Mouse (Mus musculus) hindbrain, embryonic 16.5 days (tissue): ENCODE results near the gene Tectb. TPM values are rescaled to one million over a fixed set of nuclear protein-coding genes. Genes with fewer than 3 reads are reported as not detected.

Source experiments
- ATAC-seq: fragments of 200-750 bp; cut with Nextera tagmentation; 2 replicates; pipeline ENCODE4 v1.8.0; 2017; ENCODE audit warnings: moderate TSS enrichment, moderate library complexity
- H3K27ac ChIP-seq: fragments of 300-500 bp; sonication (generic); 2 replicates; pipeline ENCODE4 v1.5.1; 2014; ENCODE audit warnings: low read depth, mild to moderate bottlenecking, control low read depth, low read length, moderate library complexity
- H3K27me3 ChIP-seq: fragments of 300-500 bp; sonication (generic); replicated peaks from 2 replicates; pipeline ENCODE4 v1.6.1; 2014; ENCODE audit warnings: low read length; ENCODE audit not compliant: control insufficient read depth, insufficient read depth
- H3K36me3 ChIP-seq: fragments of 300-500 bp; sonication (generic); 2 replicates; pipeline ENCODE4 v1.6.1; 2014; ENCODE audit warnings: mild to moderate bottlenecking, low read length, moderate library complexity, mixed read lengths; ENCODE audit not compliant: control insufficient read depth, insufficient read depth
- H3K4me1 ChIP-seq: fragments of 300-500 bp; sonication (generic); 2 replicates; pipeline ENCODE4 v1.6.1; 2014; ENCODE audit warnings: low read depth, low read length; ENCODE audit not compliant: control insufficient read depth, insufficient read depth
- H3K4me2 ChIP-seq: fragments of 300-500 bp; sonication (generic); 2 replicates; pipeline ENCODE4 v1.6.1; 2014; ENCODE audit warnings: mild to moderate bottlenecking, low read length, control low read depth, moderate library complexity
- H3K4me3 ChIP-seq: fragments of 300-500 bp; sonication (generic); 2 replicates; pipeline ENCODE4 v1.5.1; 2014; ENCODE audit warnings: mild to moderate bottlenecking, low read length, control low read depth, moderate library complexity
- H3K9ac ChIP-seq: fragments of 300-500 bp; sonication (generic); 2 replicates; pipeline ENCODE4 v1.6.1; 2014; ENCODE audit warnings: low read depth, mild to moderate bottlenecking, control low read depth, low read length, moderate library complexity
- H3K9me3 ChIP-seq: fragments of 300-500 bp; sonication (generic); 2 replicates; pipeline ENCODE4 v1.6.1; 2014; ENCODE audit warnings: mild to moderate bottlenecking, low read length, moderate library complexity; ENCODE audit not compliant: control insufficient read depth
- WGBS: fragments of 180-500 bp; shearing (Covaris S2); extraction: QIAGEN DNeasy Blood & Tissue Kit; methylation state at CpG from one replicate; pipeline ENCODE4 v1.1.7; 2014; 5-methylcytosine and 5-hydroxymethylcytosine counted together
- polyA plus RNA-seq: library from polyadenylated mRNA; unstranded; fragments of >200 nt; fragmentation: Nextera tagmentation; extraction: Ambion mirVana; gene quantifications from 2 replicates; pipeline ENCODE4 v1.2.1, GENCODE M21; 2015

The Tectb gene
- polyA plus RNA-seq, 1 experiment from 2014 or later: not detected

GRCm38 (mm10) chr19:55158606-55159005, 21.9 kb upstream of the Tectb start:
- H3K4me2 ChIP-seq: no peak overlapping the region
- no peaks in the 10 kb centered on the region for H3K36me3 ChIP-seq
- H3K9me3 ChIP-seq: no peaks in the 10 kb centered on the region
- H3K27ac ChIP-seq: no peak overlapping the region
- H3K9ac ChIP-seq: no peak overlapping the region
- no peaks in the 10 kb centered on the region for H3K4me1 ChIP-seq
- 64% methylated on average over 8 of the region's 8 CpGs for WGBS
- no peaks in the 10 kb centered on the region for H3K27me3 ChIP-seq
- ATAC-seq: no peak
- no peak overlapping the region for H3K4me3 ChIP-seq

- no peak overlapping the region for H3K4me2 ChIP-seq
- no peak for ATAC-seq
- H3K9me3 ChIP-seq: no peaks in the 10 kb centered on the region
- H3K4me3 ChIP-seq: no peak overlapping the region
- WGBS: 86% methylated on average over 6 of the region's 6 CpGs
- H3K36me3 ChIP-seq: no peaks in the 10 kb centered on the region
- no peak overlapping the region for H3K27ac ChIP-seq
- no peaks in the 10 kb centered on the region for H3K4me1 ChIP-seq
- no peak overlapping the region for H3K9ac ChIP-seq
- no peaks in the 10 kb centered on the region for H3K27me3 ChIP-seq
Measured at GRCm38 (mm10) chr19:55159826-55160225, 20.7 kb upstream of the Tectb start.

- H3K4me2 ChIP-seq: no peak overlapping the region
- no peaks in the 10 kb centered on the region for H3K9me3 ChIP-seq
- no peak overlapping the region for H3K9ac ChIP-seq
- H3K36me3 ChIP-seq: no peaks in the 10 kb centered on the region
- no peak overlapping the region for H3K27ac ChIP-seq
- no peaks in the 10 kb centered on the region for H3K27me3 ChIP-seq
- 79% methylated on average over 4 of the region's 4 CpGs for WGBS
- H3K4me1 ChIP-seq: no peaks in the 10 kb centered on the region
- no peak for ATAC-seq
- no peak overlapping the region for H3K4me3 ChIP-seq
Measured at GRCm38 (mm10) chr19:55162271-55162670, 18.3 kb upstream of the Tectb start.

- Histone ChIP-seq H3K9me3 (no peaks in the 10 kb centered on the region), H3K4me2 (no peak overlapping the region), H3K4me3 (no peak overlapping the region), H3K36me3 (no peaks in the 10 kb centered on the region), H3K9ac (no peak overlapping the region), H3K27me3 (no peaks in the 10 kb centered on the region), H3K4me1 (no peaks in the 10 kb centered on the region), H3K27ac (no peak overlapping the region)
- ATAC-seq: no peak
- 81% methylated on average over 1 of the region's 1 CpGs for WGBS
Measured at GRCm38 (mm10) chr19:55164162-55164561, 16.4 kb upstream of the Tectb start.

GRCm38 (mm10) chr19:55165183-55165865, 15.2 kb upstream of the Tectb start:
- Histone ChIP-seq H3K4me3 (no peak overlapping the region), H3K9ac (no peak overlapping the region), H3K27ac (no peak overlapping the region), H3K4me2 (no peak overlapping the region), H3K27me3 (no peaks in the 10 kb centered on the region), H3K36me3 (no peaks in the 10 kb centered on the region), H3K4me1 (no peaks in the 10 kb centered on the region), H3K9me3 (0 out of 2 replicates have a peak, but pooled peaks cover 7% of the 10 kb centered on the region)
- ATAC-seq: no peak
- WGBS: 77% methylated on average over 1 of the region's 1 CpGs

- H3K9ac ChIP-seq: no peak overlapping the region
- ATAC-seq: no peak
- H3K27ac ChIP-seq: no peak overlapping the region
- no peak overlapping the region for H3K4me2 ChIP-seq
- H3K4me1 ChIP-seq: no peaks in the 10 kb centered on the region
- WGBS: 83% methylated on average over 4 of the region's 4 CpGs
- H3K4me3 ChIP-seq: no peak overlapping the region
- H3K27me3 ChIP-seq: no peaks in the 10 kb centered on the region
- peaks cover 9% of the 10 kb centered on the region; the same call in 1 of the 2 replicates for H3K9me3 ChIP-seq
- no peaks in the 10 kb centered on the region for H3K36me3 ChIP-seq
Measured at GRCm38 (mm10) chr19:55165954-55166353, 14.6 kb upstream of the Tectb start.

- H3K27me3 ChIP-seq: no peaks in the 10 kb centered on the region
- H3K9ac ChIP-seq: no peak overlapping the region
- H3K4me2 ChIP-seq: no peak overlapping the region
- no peaks in the 10 kb centered on the region for H3K36me3 ChIP-seq
- ATAC-seq: no peak
- peaks cover 9% of the 10 kb centered on the region; the same call in 1 of the 2 replicates for H3K9me3 ChIP-seq
- no peak overlapping the region for H3K4me3 ChIP-seq
- no peaks in the 10 kb centered on the region for H3K4me1 ChIP-seq
- 92% methylated on average over 2 of the region's 2 CpGs for WGBS
- H3K27ac ChIP-seq: no peak overlapping the region
Measured at GRCm38 (mm10) chr19:55166741-55167140, 13.8 kb upstream of the Tectb start.

GRCm38 (mm10) chr19:55167741-55168140, 12.8 kb upstream of the Tectb start:
- no peaks in the 10 kb centered on the region for H3K27me3 ChIP-seq
- no peaks in the 10 kb centered on the region for H3K4me1 ChIP-seq
- WGBS: 68% methylated on average over 2 of the region's 2 CpGs
- no peak overlapping the region for H3K4me3 ChIP-seq
- H3K4me2 ChIP-seq: no peak overlapping the region
- H3K9me3 ChIP-seq: peaks cover 9% of the 10 kb centered on the region; the same call in 1 of the 2 replicates
- no peaks in the 10 kb centered on the region for H3K36me3 ChIP-seq
- no peak overlapping the region for H3K9ac ChIP-seq
- H3K27ac ChIP-seq: no peak overlapping the region
- ATAC-seq: no peak

GRCm38 (mm10) chr19:55168360-55168759, 12.2 kb upstream of the Tectb start:
- Histone ChIP-seq H3K27ac (no peak overlapping the region), H3K9me3 (peaks cover 9% of the 10 kb centered on the region; the same call in 1 of the 2 replicates), H3K4me2 (no peak overlapping the region), H3K9ac (no peak overlapping the region), H3K4me1 (no peaks in the 10 kb centered on the region), H3K36me3 (no peaks in the 10 kb centered on the region), H3K4me3 (no peak overlapping the region), H3K27me3 (no peaks in the 10 kb centered on the region)
- no peak for ATAC-seq
- WGBS: 82% methylated on average over 6 of the region's 6 CpGs
